Mouse (Mus musculus): ENCODE data around the gene Gm20388. TPM values are rescaled to one million over a fixed set of nuclear protein-coding genes. Genes with fewer than 3 reads are reported as not detected.

Gm20388 gene
- polyA plus RNA-seq, 1 experiment, result 23.9 TPM

GRCm38 (mm10) chr8:122924091-122924490 lies 3013.4 kb downstream of the Gm20388 start:
- no peak overlapping the region for H3K27ac ChIP-seq (ENCODE audit: insufficient read depth, low read length)
- H3K4me3 ChIP-seq (ENCODE audit: insufficient read depth, low read length), result no peak overlapping the region
- H3K4me1 ChIP-seq (ENCODE audit: control insufficient read depth, insufficient read depth, low read length), result peaks cover 22% of the 10 kb centered on the region
- TF ChIP-seq POLR2A (IDR thresholded peaks at IDR 0.05; ENCODE audit: extremely low read depth, insufficient read depth, low read length), result no peak

DNA sequence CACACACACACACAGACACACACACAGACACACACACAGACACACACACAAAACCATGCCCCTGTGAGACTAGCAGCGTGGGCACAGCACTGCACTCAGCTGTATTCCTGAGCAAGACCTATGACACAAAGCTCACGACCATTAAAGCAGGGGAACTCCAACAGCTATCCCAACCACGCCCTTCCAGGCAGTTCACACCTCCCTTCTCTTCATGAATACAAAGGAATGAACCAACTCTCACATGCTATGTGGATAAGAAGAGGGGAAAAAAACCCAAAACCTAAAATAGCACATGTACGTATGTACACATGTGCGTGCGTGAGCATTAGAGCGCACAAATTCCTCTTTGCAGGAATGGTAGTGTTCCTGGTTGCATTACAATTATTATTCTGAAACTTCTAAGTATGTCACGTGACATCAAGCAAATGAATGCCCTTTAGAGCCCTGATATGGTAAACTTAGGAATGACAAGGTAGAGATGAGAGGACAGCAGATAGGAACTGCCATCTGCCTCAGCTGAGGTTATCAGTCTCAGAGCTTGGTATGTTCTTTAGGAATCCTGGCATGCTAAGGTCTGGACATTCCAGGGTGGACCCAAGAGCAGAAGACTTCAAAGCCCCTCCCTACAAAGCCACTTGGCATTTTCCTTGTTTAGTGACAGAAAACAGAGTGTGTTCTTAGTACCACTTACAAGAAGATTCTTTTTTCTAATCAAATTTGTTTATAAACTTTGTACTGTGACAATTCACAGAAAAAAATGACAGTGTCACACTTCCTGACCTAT lies 3015.5 kb downstream of the Gm20388 start:
- no peak overlapping the region for H3K4me3 ChIP-seq (ENCODE audit: insufficient read depth, low read length)
- H3K27ac ChIP-seq (ENCODE audit: insufficient read depth, low read length), result no peak overlapping the region
- H3K4me1 ChIP-seq (ENCODE audit: control insufficient read depth, insufficient read depth, low read length), result peaks cover 28% of the 10 kb centered on the region

GRCm38 (mm10) chr8:122926782-122927181 lies 3016.1 kb downstream of the Gm20388 start:
- Histone ChIP-seq H3K4me3 (ENCODE audit: insufficient read depth, low read length) (no peak overlapping the region), H3K4me1 (ENCODE audit: control insufficient read depth, insufficient read depth, low read length) (peaks cover 29% of the 10 kb centered on the region), H3K27ac (ENCODE audit: insufficient read depth, low read length) (no peak overlapping the region)
- TF ChIP-seq CTCF (IDR thresholded peaks at IDR 0.05; ENCODE audit: extremely low read depth, insufficient read depth, low read length) (no peak), POLR2A (IDR thresholded peaks at IDR 0.05; ENCODE audit: extremely low read depth, insufficient read depth, low read length) (no peak)

More for the DNA sequence above, 3015.5 kb downstream of the Gm20388 start:
- TF ChIP-seq POLR2A (IDR thresholded peaks at IDR 0.05; ENCODE audit: extremely low read depth, insufficient read depth, low read length) (no peak), CTCF (IDR thresholded peaks at IDR 0.05; ENCODE audit: extremely low read depth, insufficient read depth, low read length) (no peak)

DNA sequence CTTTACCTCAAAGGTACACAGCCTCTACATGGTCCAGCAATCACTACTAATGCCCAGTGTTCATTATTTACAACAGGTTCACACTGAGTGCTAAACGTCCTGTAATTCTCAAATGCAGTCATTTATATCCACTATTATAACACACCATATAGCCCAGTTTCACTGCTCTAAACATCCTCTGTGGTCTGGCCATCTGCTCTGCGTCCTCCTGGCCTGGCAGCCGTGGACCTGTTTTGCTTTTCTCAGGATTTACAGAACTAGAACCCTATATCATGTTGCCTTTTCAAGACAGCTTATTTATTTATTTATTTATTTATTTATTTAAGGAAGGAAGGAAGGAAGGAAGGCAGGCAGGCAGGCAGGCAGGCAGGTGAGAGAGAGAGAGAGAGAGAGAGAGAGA lies 3017.2 kb downstream of the Gm20388 start:
- no peak overlapping the region for H3K4me3 ChIP-seq (ENCODE audit: insufficient read depth, low read length)
- H3K4me1 ChIP-seq (ENCODE audit: control insufficient read depth, insufficient read depth, low read length), result peaks cover 32% of the 10 kb centered on the region
- H3K27ac ChIP-seq (ENCODE audit: insufficient read depth, low read length), result no peak overlapping the region
- TF ChIP-seq POLR2A (IDR thresholded peaks at IDR 0.05; ENCODE audit: extremely low read depth, insufficient read depth, low read length), result no peak
- no peak for TF ChIP-seq CTCF (IDR thresholded peaks at IDR 0.05; ENCODE audit: extremely low read depth, insufficient read depth, low read length)

DNA sequence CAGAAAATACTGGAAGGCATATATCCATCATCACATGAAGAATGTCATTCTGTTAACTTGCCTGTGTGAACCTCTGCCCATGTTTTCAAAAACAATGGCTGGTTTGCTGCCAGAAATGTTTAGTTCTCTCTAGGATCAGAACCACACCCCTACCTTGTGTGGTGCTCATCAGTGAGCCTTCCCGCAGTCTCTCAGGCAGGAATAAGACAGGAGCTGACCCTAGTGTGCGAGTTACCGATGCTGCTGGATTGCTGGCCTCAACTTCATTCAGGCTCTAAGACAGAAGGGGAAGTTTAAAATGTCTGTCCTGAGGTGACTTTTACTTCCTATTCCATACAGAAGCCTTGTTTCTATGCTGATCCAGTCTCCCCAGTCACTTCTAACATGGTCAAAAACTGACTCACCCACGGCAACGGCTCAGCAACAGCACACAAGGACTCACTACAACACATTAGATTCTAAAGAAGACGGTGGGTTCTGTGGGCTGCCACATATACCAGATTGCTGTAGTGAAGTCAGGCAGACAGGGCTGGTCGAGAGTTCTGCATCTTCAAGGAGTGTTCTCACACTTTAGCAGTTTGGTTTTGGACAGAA lies 3018.1 kb downstream of the Gm20388 start:
- Histone ChIP-seq H3K27ac (ENCODE audit: insufficient read depth, low read length) (0 out of 2 replicates have a peak overlapping the region, but pooled peaks have one; percentile 24), H3K4me3 (ENCODE audit: insufficient read depth, low read length) (no peak overlapping the region), H3K4me1 (ENCODE audit: control insufficient read depth, insufficient read depth, low read length) (peaks cover 35% of the 10 kb centered on the region)
- no peak for TF ChIP-seq CTCF (IDR thresholded peaks at IDR 0.05; ENCODE audit: extremely low read depth, insufficient read depth, low read length)
- TF ChIP-seq POLR2A (IDR thresholded peaks at IDR 0.05; ENCODE audit: extremely low read depth, insufficient read depth, low read length), result no peak

DNA sequence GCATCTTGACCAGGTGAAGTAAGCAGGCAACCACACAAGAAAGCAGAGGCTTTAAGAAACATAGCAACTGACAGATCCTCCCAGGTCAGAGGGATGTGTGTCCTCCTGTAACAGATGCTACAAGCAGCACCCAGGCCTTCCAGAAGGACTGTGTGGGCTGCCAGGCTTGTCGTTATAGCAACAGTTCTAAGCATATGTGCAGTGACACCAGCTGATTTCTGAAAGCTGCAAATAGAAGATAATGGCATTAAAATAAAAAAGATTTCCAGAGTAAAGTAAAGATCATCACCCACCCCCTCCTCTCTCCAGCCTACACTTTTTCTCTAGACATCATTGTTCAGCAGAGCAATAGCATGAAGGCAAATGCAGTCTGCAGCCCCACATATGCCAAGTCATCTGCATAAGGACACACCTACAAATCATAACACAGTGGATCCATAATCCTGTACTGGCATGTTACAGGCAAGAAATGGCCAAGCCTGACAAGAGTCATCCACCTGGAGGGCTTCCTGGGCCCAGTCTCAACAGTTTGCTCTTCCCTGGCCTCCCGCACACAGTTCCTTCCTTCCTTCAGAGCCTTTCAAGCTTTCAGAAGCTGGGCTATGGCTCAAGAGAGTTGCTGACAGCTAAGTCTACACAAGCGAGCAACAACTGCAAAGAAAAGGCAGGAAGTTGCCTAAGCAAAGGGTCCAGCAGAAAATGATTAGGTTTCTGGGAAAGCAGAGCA lies 3021.4 kb downstream of the Gm20388 start:
- TF ChIP-seq CTCF (IDR thresholded peaks at IDR 0.05; ENCODE audit: extremely low read depth, insufficient read depth, low read length) (no peak), POLR2A (IDR thresholded peaks at IDR 0.05; ENCODE audit: extremely low read depth, insufficient read depth, low read length) (no peak)
- Histone ChIP-seq H3K4me1 (ENCODE audit: control insufficient read depth, insufficient read depth, low read length) (peaks cover 33% of the 10 kb centered on the region), H3K4me3 (ENCODE audit: insufficient read depth, low read length) (no peak overlapping the region), H3K27ac (ENCODE audit: insufficient read depth, low read length) (peak overlapping the region; percentile 57)

GRCm38 (mm10) chr8:122932561-122932959 lies 3021.9 kb downstream of the Gm20388 start:
- no peak for TF ChIP-seq CTCF (IDR thresholded peaks at IDR 0.05; ENCODE audit: extremely low read depth, insufficient read depth, low read length)
- TF ChIP-seq POLR2A (IDR thresholded peaks at IDR 0.05; ENCODE audit: extremely low read depth, insufficient read depth, low read length), result no peak
- peaks cover 34% of the 10 kb centered on the region for H3K4me1 ChIP-seq (ENCODE audit: control insufficient read depth, insufficient read depth, low read length)
- H3K4me3 ChIP-seq (ENCODE audit: insufficient read depth, low read length), result no peak overlapping the region
- H3K27ac ChIP-seq (ENCODE audit: insufficient read depth, low read length), result peak overlapping the region; percentile 20; the same call in 1 of the 2 replicates

- H3K4me1 ChIP-seq (ENCODE audit: control insufficient read depth, insufficient read depth, low read length), result peaks cover 39% of the 10 kb centered on the region
- no peak for TF ChIP-seq POLR2A (IDR thresholded peaks at IDR 0.05; ENCODE audit: extremely low read depth, insufficient read depth, low read length)
- no peak for TF ChIP-seq CTCF (IDR thresholded peaks at IDR 0.05; ENCODE audit: extremely low read depth, insufficient read depth, low read length)
- H3K27ac ChIP-seq (ENCODE audit: insufficient read depth, low read length), result no peak overlapping the region
Observed at GRCm38 (mm10) chr8:122933973-122934372, 3023.3 kb downstream of the Gm20388 start.

DNA sequence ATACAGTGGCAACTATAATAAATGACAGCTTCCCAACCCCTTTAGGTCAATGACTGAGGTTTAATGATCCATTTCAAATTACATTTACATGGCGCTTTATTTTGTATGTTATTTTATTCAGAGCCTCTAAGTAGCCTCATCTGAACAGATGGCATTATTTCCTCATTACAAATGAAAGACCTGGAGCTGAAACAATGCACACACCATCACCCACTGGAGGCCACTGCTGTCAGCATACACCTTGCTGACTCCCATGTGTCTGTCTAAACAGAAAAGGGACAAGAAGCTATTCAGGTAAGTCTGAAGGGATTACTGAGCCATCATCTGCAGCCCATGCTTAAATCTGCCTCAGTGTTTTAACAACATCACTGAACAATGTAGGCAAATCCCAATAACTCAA lies 3024.5 kb downstream of the Gm20388 start:
- no peak overlapping the region for H3K27ac ChIP-seq (ENCODE audit: insufficient read depth, low read length)
- peaks cover 38% of the 10 kb centered on the region for H3K4me1 ChIP-seq (ENCODE audit: control insufficient read depth, insufficient read depth, low read length)
- TF ChIP-seq CTCF (IDR thresholded peaks at IDR 0.05; ENCODE audit: extremely low read depth, insufficient read depth, low read length) (no peak), POLR2A (IDR thresholded peaks at IDR 0.05; ENCODE audit: extremely low read depth, insufficient read depth, low read length) (no peak)
- no peak overlapping the region for H3K4me3 ChIP-seq (ENCODE audit: insufficient read depth, low read length)

More at GRCm38 (mm10) chr8:122933973-122934372, 3023.3 kb downstream of the Gm20388 start:
- no peak overlapping the region for H3K4me3 ChIP-seq (ENCODE audit: insufficient read depth, low read length)

All from cortical plate, adult 2 months (tissue).